In the genomic region with DNA sequence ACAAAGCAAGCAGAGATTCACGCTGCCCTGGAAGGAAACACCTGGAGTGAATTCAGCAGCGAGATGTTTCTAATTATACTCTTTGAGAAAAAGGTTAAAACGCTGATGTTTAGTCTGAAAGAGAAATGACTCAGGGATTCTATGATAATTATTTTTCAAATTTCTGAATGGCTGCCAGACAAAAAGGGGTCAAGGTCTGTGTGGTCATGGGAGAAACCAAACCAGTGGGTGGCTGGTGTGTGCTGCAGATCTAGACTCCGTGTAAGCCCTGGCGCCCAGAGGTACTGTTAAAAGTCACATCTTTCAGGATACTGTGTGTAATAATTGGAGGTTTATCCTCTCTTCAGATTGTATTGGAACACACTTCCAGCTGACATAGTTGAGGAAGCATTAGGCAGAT, we compare ENCODE assay signal across 16 mouse cellular contexts. TPM values are rescaled to one million over a fixed set of nuclear protein-coding genes. Genes with fewer than 3 reads are reported as not detected.
"Had no signal": no experiment of that assay in that cellular context is flagged by ENCODE, and none has a peak within 500 bp of the region (broad histone marks: within the 10 kb centered on the region; RNA-seq: fewer than 3 reads in every experiment).

No protein-coding gene starts in this region.

- H3K27ac ChIP-seq: liver, embryonic 15.5 days; midbrain, embryonic 10.5 days; neural tube, embryonic 15.5 days had no signal

- H3K27me3 ChIP-seq: neural tube, embryonic 15.5 days had no signal

- H3K4me2 ChIP-seq: liver, embryonic 11.5 days; liver, embryonic 15.5 days; neural tube, embryonic 15.5 days had no signal

- ATAC-seq: lung, postnatal 0 days had no signal

- H3K4me1 ChIP-seq: liver, embryonic 15.5 days; midbrain, embryonic 10.5 days; neural tube, embryonic 15.5 days had no signal

- DNase-seq: kidney, postnatal 25 days; layer of hippocampus, adult 9-11 months; layer of hippocampus, postnatal 36 days; lung, adult 2 months; lung, postnatal 4 days; midbrain, embryonic 14.5 days; right cerebral cortex, adult 18-20 months; right cerebral cortex, postnatal 25 days; thymus, postnatal 36 days had no signal

- H3K9me3 ChIP-seq: liver, embryonic 15.5 days; midbrain, embryonic 10.5 days; neural tube, embryonic 15.5 days had no signal

- H3K36me3 ChIP-seq: liver, embryonic 15.5 days; midbrain, embryonic 10.5 days; neural tube, embryonic 15.5 days had no signal

- H3K9ac ChIP-seq: liver, embryonic 15.5 days; neural tube, embryonic 15.5 days had no signal

- H3K4me3 ChIP-seq: liver, embryonic 15.5 days; midbrain, embryonic 10.5 days; myocyte; neural tube, embryonic 15.5 days had no signal

RNA-seq across cellular contexts. Expression of a gene that starts 18.8 kb away (rescaled TPM):
- total RNA-seq: megakaryocyte, adult 5-6 weeks had no signal
- polyA plus RNA-seq: myocyte had no signal
